Mouse (Mus musculus) liver, embryonic 12.5 days (tissue): ENCODE results near the gene Igfals. TPM values are rescaled to one million over a fixed set of nuclear protein-coding genes. Genes with fewer than 3 reads are reported as not detected.

Experiments used
- ATAC-seq: fragments of 200-750 bp; cut with Nextera tagmentation; 2 replicates; pipeline ENCODE4 v1.8.0; 2017; ENCODE audit warnings: moderate number of reproducible peaks, mild to moderate bottlenecking, moderate library complexity
- H3K27ac ChIP-seq: fragments of 300-500 bp; sonication (generic); 2 replicates; pipeline ENCODE4 v1.5.1; 2016; ENCODE audit warnings: mild to moderate bottlenecking
- H3K27me3 ChIP-seq: fragments of 300-500 bp; sonication (generic); replicated peaks from 2 replicates; pipeline ENCODE4 v1.6.1; 2016; ENCODE audit warnings: mild to moderate bottlenecking, moderate library complexity
- H3K36me3 ChIP-seq: fragments of 300-500 bp; sonication (generic); 2 replicates; pipeline ENCODE4 v1.6.1; 2016; ENCODE audit warnings: mild to moderate bottlenecking, moderate library complexity
- H3K4me1 ChIP-seq: fragments of 300-500 bp; sonication (generic); 2 replicates; pipeline ENCODE4 v1.6.1; 2016
- H3K4me2 ChIP-seq: fragments of 300-500 bp; sonication (generic); 2 replicates; pipeline ENCODE4 v1.6.1; 2016; ENCODE audit warnings: mild to moderate bottlenecking, moderate library complexity
- H3K4me3 ChIP-seq: fragments of 300-500 bp; sonication (generic); 2 replicates; pipeline ENCODE4 v1.5.1; 2016; ENCODE audit warnings: mild to moderate bottlenecking, moderate library complexity
- H3K9ac ChIP-seq: fragments of 300-500 bp; sonication (generic); 2 replicates; pipeline ENCODE4 v1.6.1; 2016; ENCODE audit warnings: mild to moderate bottlenecking, moderate library complexity
- H3K9me3 ChIP-seq: fragments of 300-500 bp; sonication (generic); replicated peaks from 2 replicates; pipeline ENCODE4 v1.6.1; 2016; ENCODE audit warnings: mild to moderate bottlenecking, moderate library complexity
- WGBS: fragments of 180-500 bp; shearing (Covaris S2); methylation state at CpG from one replicate; pipeline ENCODE4 v1.1.7; 2016; ENCODE audit not compliant: insufficient replicate concordance; 5-methylcytosine and 5-hydroxymethylcytosine counted together
- polyA plus RNA-seq: library from polyadenylated mRNA; unstranded; fragments of >200 nt; fragmentation: Nextera tagmentation; extraction: Ambion mirVana; gene quantifications from 2 replicates; pipeline ENCODE4 v1.2.1, GENCODE M21; 2016

The Igfals gene
- 5.3 and 5.4 TPM in 2 replicates for polyA plus RNA-seq

DNA sequence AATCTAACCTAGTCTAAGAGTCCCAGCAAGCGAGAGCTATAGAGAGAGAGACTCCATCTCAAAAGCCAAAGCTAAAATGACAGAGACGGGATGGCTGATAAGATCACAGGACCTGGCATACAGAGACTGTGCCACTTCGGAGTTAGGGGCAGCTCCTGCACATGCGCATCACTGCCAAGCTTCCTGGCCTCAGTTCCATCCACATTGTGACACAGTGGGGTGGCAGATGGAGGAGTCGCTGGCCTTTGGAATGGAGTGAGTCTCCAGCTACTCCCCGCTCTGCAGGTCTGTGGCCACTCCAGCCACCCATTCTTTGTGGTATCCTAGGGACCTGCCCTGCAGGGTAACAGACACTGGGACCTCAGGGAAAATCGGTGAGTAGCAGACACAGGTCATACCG is at the start of gene Igfals:
Gene Igfals, plus strand, starts transcription at position 222 of the 400 bp plus-strand sequence.
- Histone ChIP-seq H3K27ac (no peak within 1 kb of the TSS), H3K4me1 (no peaks in the 10 kb centered on the region), H3K9me3 (no peaks in the 10 kb centered on the region), H3K9ac (no peak within 1 kb of the TSS), H3K36me3 (peaks cover 55% of the 10 kb centered on the region), H3K4me3 (no peak within 1 kb of the TSS), H3K27me3 (no peaks in the 10 kb centered on the region), H3K4me2 (no peak within 1 kb of the TSS)
- WGBS = 77% methylated on average over 8 of the region's 8 CpGs
- no peak for ATAC-seq

DNA sequence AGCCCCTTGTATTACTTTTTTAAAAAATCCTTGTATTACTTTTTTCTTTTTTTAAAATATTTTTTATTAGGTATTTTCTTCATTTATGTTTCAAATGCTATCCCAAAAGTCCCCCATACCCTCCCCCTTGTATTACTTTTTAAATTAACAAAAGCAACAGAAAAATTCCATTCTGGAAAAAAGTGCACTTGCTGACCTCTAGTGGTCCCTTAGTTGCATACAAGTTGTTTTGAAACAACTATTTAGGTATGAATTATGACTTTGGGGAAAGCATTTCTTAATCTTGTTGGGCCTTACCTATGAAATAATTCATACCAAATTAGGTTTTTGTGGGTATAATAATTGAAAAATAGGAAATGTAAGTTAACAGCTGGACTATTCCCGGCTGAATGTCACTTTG is 48.3 kb upstream of the Igfals start:
- no peak for ATAC-seq
- no peak overlapping the region for H3K4me2 ChIP-seq
- H3K27me3 ChIP-seq = no peaks in the 10 kb centered on the region; the same call in 1 of the 2 replicates
- 29% methylated on average over 1 of the region's 1 CpGs for WGBS
- no peak overlapping the region for H3K27ac ChIP-seq
- H3K36me3 ChIP-seq = no peaks in the 10 kb centered on the region
- H3K9ac ChIP-seq = no peak overlapping the region
- H3K4me3 ChIP-seq = no peak overlapping the region
- no peaks in the 10 kb centered on the region for H3K9me3 ChIP-seq
- peaks cover 22% of the 10 kb centered on the region for H3K4me1 ChIP-seq

DNA sequence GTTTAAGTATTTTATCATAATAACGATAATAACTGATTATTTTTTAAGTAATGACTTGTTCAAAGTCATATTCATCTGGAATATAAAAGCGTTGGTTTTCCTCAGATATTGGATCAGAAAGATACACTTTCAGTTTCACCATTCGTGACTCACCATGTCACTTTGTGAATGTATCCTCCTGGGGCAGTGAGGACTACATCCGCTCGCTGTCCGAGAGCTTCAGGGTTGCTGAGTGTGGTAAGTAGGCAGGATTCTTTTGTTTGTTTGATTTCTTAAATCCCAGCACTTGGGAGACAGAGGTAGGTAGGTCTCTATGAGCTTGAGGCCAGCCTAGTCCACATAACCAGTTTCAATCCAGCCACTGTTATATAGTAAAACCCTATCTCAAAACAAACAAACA is 47.6 kb upstream of the Igfals start:
- WGBS = 52% methylated on average over 6 of the region's 6 CpGs
- ATAC-seq = no peak

DNA sequence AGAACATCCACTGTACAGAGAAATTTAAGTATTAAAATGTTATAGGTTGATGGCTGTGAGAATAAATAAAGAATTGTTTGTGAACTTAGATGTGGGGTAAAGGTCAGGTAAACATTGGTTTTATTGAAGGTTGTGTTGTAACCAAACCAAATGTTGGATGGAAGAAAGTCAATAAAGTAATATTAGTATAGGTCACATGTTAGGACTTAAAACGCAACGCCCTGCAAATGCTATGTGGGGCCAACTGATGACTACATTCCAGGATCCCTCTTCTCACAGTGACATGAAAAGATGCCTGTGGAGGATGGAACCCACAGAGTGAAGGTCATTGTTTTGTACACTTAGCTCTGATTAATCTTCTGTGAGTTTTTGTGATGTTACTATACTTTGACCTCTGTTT is 46.3 kb upstream of the Igfals start:
- Histone ChIP-seq H3K4me3 (no peak overlapping the region), H3K36me3 (no peaks in the 10 kb centered on the region), H3K4me1 (peaks cover 10% of the 10 kb centered on the region), H3K9ac (no peak overlapping the region), H3K4me2 (no peak overlapping the region), H3K27ac (no peak overlapping the region), H3K9me3 (no peaks in the 10 kb centered on the region), H3K27me3 (peaks cover 3% of the 10 kb centered on the region)
- no peak for ATAC-seq
- WGBS = 52% methylated on average over 2 of the region's 2 CpGs

More for the DNA sequence above, 47.6 kb upstream of the Igfals start:
- Histone ChIP-seq H3K36me3 (no peaks in the 10 kb centered on the region), H3K27ac (no peak overlapping the region), H3K4me3 (no peak overlapping the region), H3K27me3 (no peaks in the 10 kb centered on the region; the same call in 1 of the 2 replicates), H3K4me2 (no peak overlapping the region), H3K4me1 (peaks cover 17% of the 10 kb centered on the region), H3K9me3 (no peaks in the 10 kb centered on the region), H3K9ac (peak overlapping the region; percentile 27; the same call in 1 of the 2 replicates)

DNA sequence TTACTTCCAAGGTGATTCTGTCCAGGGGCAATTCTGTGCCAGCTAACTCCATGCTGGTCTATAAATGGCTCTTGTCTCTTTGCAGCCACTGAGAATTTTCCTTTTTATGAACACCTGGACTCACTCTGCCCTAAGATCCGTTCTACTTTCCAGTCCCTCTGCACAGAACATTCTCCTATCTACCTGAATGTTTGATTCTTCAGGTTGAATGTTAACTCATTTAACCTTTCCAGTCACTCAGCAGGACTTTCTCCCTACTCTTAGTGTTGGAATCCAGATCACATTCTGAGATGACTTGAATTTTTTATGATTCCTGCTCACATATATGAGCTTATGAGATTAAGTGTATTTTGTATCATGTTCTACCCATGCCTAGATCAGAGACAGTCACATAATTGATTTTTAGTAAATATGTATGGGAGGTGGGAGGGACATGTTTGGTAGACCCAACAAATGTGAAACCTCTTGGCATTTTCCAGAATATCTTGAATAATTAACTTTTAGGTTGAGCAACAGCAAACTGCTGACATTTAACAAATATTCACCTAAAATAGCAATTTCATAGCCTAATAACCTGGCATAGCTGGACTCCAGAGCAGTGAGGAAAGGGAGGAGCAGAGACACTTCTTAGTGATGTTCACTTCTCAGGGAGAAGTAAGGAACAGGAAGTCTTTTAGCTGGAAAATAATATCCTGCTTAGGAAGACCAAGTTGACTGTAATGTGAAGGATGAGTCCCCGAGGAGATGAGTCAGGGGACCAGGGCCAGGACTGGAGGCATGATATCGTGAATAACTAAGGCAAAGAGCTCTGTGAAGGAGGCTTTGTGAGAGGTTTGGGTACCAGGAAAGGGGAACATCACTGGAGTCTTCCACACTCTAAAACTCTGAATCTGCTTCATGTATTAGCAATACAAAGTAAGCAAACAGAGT is 44.2 kb upstream of the Igfals start:
- Histone ChIP-seq H3K9ac (no peak overlapping the region), H3K4me2 (no peak overlapping the region), H3K36me3 (no peaks in the 10 kb centered on the region), H3K4me1 (no peaks in the 10 kb centered on the region), H3K27me3 (peaks cover 15% of the 10 kb centered on the region), H3K9me3 (no peaks in the 10 kb centered on the region), H3K4me3 (no peak overlapping the region), H3K27ac (no peak overlapping the region)
- ATAC-seq = no peak
- 39% methylated on average over 3 of the region's 3 CpGs for WGBS

DNA sequence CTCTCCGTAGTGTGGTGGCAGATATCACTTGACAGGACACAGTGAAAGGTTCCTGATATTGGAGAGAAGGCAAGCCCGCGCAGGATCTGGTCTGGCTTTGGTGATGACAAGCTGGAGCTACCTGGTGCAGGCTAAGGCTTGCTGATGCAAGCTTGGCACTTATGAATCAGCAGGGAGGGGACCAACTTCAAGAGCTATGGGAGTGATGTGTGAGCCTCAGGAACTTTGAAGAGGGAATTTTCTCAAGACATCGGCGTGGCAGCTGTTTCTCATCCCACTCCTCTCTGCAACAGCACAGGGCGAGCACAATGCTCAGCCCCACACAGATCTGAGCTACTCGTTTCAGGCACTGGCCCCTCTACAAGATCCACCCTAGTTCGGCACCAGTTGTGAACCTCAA is 26.0 kb upstream of the Igfals start, which contains the start of gene Hagh:
Gene Hagh, plus strand, starts transcription at position 302 of the 400 bp plus-strand sequence.
- 0 out of 2 replicates have a peak, but pooled peaks cover 1% of the 10 kb centered on the region for H3K4me1 ChIP-seq
- H3K9ac ChIP-seq = no peak within 1 kb of the TSS
- no peak for ATAC-seq
- no peaks in the 10 kb centered on the region for H3K36me3 ChIP-seq
- H3K27me3 ChIP-seq = peaks cover 21% of the 10 kb centered on the region
- no peak within 1 kb of the TSS for H3K27ac ChIP-seq
- no peaks in the 10 kb centered on the region for H3K9me3 ChIP-seq
- 58% methylated on average over 8 of the region's 8 CpGs for WGBS
- H3K4me2 ChIP-seq = no peak within 1 kb of the TSS
- H3K4me3 ChIP-seq = no peak within 1 kb of the TSS

GRCm38 (mm10) chr17:24840341-24840740 is 25.5 kb upstream of the Igfals start:
- H3K4me1 ChIP-seq = 0 out of 2 replicates have a peak, but pooled peaks cover 3% of the 10 kb centered on the region

GRCm38 (mm10) chr17:24841133-24841532 is 24.7 kb upstream of the Igfals start:
- Histone ChIP-seq H3K4me3 (no peak overlapping the region), H3K27ac (no peak overlapping the region), H3K9me3 (no peaks in the 10 kb centered on the region), H3K36me3 (no peaks in the 10 kb centered on the region), H3K4me1 (0 out of 2 replicates have a peak, but pooled peaks cover 3% of the 10 kb centered on the region), H3K27me3 (peaks cover 21% of the 10 kb centered on the region), H3K9ac (no peak overlapping the region), H3K4me2 (no peak overlapping the region)
- no peak; the same call in 1 of the 2 replicates for ATAC-seq
- WGBS = 60% methylated on average over 4 of the region's 4 CpGs

More at GRCm38 (mm10) chr17:24840341-24840740, 25.5 kb upstream of the Igfals start:
- WGBS = 43% methylated on average over 5 of the region's 5 CpGs
- Histone ChIP-seq H3K36me3 (no peaks in the 10 kb centered on the region), H3K27ac (no peak overlapping the region), H3K4me2 (no peak overlapping the region), H3K27me3 (peaks cover 21% of the 10 kb centered on the region), H3K9ac (no peak overlapping the region), H3K4me3 (no peak overlapping the region), H3K9me3 (no peaks in the 10 kb centered on the region)
- ATAC-seq = no peak

DNA sequence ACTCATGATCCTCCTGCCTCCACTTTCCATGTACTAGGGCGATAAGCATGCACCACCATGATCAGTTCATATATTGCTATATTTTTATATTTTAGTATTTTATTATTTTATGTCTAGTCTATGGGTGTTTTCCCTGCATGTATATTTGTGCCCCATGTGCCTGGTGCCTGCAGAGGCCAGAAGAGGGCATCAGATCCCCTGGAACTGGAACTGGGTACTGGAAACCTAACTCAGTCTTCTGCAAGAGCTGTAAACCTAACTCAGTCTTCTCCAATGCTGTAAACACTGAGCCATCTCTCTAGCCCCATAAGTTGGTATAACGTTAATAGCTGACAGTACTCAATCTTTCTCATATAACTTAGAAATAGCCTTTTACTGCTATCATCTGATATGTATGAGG is 23.2 kb upstream of the Igfals start:
- Histone ChIP-seq H3K4me3 (no peak overlapping the region), H3K27me3 (peaks cover 12% of the 10 kb centered on the region), H3K9ac (no peak overlapping the region), H3K27ac (no peak overlapping the region), H3K4me2 (no peak overlapping the region), H3K9me3 (no peaks in the 10 kb centered on the region), H3K36me3 (no peaks in the 10 kb centered on the region; the same call in 1 of the 2 replicates), H3K4me1 (peaks cover 12% of the 10 kb centered on the region)
- no peak for ATAC-seq
- WGBS = 52% methylated on average over 2 of the region's 2 CpGs

- Histone ChIP-seq H3K4me1 (peaks cover 21% of the 10 kb centered on the region), H3K9me3 (no peaks in the 10 kb centered on the region), H3K36me3 (no peaks in the 10 kb centered on the region; the same call in 1 of the 2 replicates), H3K27ac (no peak overlapping the region), H3K4me2 (no peak overlapping the region), H3K9ac (no peak overlapping the region), H3K27me3 (peaks cover 11% of the 10 kb centered on the region), H3K4me3 (no peak overlapping the region)
- no peak for ATAC-seq
- 57% methylated on average over 9 of the region's 9 CpGs for WGBS
These were observed 21.3 kb upstream of the Igfals start for GRCm38 (mm10) chr17:24844525-24844924.

DNA sequence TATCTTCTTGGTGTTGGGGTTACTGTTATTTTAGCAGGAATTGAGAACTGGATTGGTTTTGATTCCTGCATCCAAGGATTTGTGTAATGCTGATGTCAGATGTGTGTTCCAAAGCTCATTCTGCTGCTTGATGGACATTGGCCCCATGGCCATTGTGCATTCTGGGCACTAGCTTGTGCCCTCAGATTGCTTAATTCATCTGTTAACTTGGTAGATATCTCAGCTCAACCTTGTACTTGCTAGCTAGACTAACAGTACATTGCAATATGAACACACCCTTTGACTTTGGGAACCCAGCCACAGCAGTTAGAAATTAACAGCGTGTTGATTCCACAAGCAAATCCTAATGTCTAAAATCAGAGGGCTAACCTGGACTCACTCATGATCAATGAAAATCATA is 18.4 kb upstream of the Igfals start:
- Histone ChIP-seq H3K27me3 (peaks cover 8% of the 10 kb centered on the region), H3K9ac (peak overlapping the region; percentile 90), H3K4me2 (peak overlapping the region; percentile 87), H3K4me1 (peaks cover 33% of the 10 kb centered on the region), H3K9me3 (no peaks in the 10 kb centered on the region), H3K27ac (peak overlapping the region; percentile 98), H3K36me3 (peaks cover under 1% of the 10 kb centered on the region; the same call in 1 of the 2 replicates), H3K4me3 (peak overlapping the region; percentile 78)
- 94% methylated on average over 1 of the region's 1 CpGs for WGBS
- no peak for ATAC-seq

- Histone ChIP-seq H3K36me3 (peaks cover 13% of the 10 kb centered on the region), H3K9ac (peak overlapping the region; percentile 90), H3K27me3 (peaks cover 8% of the 10 kb centered on the region), H3K4me1 (peaks cover 33% of the 10 kb centered on the region), H3K4me3 (peak overlapping the region; percentile 78), H3K4me2 (peak overlapping the region; percentile 87), H3K27ac (peak overlapping the region; percentile 98), H3K9me3 (no peaks in the 10 kb centered on the region)
- ATAC-seq = peak; percentile 68
These were observed 17.2 kb upstream of the Igfals start for GRCm38 (mm10) chr17:24848600-24849031.
